Mouse (Mus musculus): Measurements from ENCODE around the gene Gm29276.
"Not testable (repeated sequence)": the region's sequence is repeated elsewhere in the genome, so short reads cannot be mapped to it uniquely, and the experiment has no call there.

Gm29276 gene

DNA sequence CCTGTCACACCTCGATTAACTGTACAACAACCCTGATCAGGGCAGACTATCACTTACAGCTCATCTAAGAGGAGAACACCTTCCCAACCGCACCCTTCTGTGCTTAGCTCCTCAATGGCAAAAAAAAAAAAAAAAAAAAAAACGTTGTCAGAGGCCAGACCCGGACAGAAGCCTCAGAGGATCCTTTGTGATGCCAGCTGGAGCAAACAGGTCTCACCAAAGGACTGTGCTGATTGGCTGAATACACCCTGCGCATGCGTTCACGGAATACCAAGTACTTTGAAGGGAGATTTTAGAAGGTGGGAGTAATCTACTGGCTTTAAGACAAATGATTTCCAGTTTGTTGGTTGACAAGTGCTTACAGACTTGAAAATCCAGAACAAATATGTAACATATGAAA, at the start of gene Gm29276:
TSS of gene Gm29276 (minus strand) at position 101 of the 400 bp plus-strand sequence.
- DNase-seq (ENCODE audit: low read depth, low spot score), result not testable (repeated sequence)
